Mouse (Mus musculus) ovary, postnatal 10 days (tissue): Measurements from ENCODE around the gene Tns2.
"Not testable (repeated sequence)": the region's sequence is repeated elsewhere in the genome, so short reads cannot be mapped to it uniquely, and the experiment has no call there.

Experiments
- DNase-seq: peaks from one replicate; pipeline ENCODE4 v3.0.0; 2022; ENCODE audit warnings: low spot score

Tns2 gene

DNA sequence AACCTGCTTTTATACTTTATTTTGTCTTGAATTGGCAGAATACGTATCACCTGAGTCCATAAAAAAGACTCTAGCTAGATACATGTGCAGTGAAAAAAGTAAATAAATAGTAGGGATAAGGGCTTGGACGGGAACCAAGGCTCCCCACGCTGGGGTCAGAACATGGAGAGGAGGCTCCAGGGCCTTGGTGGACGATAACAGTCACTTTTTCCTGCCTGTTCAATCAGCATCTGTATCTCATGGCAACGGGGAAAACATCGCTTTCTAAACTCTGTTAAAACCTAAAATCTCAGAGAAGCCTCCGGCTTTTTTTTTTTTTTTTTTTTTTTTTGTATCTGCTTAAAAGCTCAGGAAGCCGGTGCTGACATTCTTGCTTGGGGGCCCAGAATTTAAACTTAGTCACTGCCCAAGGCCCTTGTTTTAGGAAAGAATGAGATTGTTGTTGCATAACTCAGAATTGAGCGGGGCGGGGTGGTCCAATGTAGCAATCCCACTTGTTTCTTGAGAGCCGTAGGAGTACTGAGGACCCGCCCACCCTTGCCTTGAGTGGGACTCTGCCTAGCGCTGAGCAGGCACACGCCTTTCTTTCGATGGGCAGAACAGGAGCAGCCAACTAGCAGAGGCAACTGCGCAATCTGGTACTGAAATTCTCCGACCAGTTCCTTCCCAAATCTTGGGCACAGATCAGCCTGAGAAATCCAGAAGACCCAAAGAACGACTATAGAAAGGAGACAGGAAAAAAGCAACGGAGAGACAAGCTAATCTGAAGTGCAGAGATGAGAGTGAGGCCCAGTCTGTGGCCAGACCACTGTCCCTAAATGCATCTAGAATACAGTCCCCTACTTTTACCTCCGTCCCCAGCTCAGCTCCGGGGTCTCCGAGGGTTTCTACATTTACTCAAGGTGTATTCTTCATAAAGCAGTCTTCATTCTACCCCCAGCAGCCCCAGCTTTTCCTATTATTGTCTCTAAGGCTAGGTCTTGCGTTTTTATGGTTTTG, 43.0 kb downstream of the Tns2 start:
- DNase-seq, result no peak

DNA sequence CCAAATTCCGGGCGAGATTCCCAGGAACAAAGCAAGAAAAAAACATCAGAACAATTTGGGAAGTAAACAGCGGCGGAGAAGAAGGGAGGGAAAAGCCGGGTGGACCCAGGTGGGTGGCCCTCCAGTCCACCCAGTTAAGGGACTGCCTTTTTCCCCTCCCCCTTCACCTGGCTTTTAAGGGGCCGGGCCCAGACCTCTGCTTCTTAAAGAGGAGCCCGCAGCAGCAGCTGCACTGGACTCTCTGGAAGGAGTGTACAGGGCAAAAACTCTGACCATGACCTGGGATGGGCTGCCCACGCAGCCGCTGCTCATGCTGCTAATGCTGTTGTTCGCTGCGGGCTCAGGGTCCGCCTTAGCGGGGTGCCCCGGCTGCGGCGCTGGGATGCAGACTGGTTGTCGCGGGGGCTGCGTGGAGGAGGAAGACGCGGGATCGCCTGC, 44.1 kb downstream of the Tns2 start, which contains the start of gene Igfbp6:
Igfbp6 (plus strand) TSS at position 89 of the 438 bp plus-strand sequence.
- no peak for DNase-seq

DNA sequence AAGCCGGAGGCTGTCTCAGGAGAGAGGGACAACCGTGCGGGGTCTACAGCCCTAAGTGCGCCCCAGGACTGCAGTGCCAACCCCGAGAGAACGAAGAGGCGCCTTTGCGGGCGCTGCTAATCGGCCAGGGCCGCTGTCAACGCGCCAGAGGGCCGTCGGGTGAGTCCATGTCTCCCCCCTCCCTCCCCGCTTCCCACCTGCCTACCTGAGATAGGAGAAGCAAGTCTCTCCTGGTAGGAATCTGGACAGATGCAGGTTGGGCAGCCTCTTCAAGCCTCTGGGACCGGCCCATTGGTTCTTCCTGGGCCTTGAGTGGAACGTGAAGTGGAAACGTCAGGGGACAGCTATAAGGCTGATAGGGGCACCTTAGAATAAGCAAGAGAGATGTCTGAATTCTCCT, 44.5 kb downstream of the Tns2 start:
- no peak for DNase-seq

DNA sequence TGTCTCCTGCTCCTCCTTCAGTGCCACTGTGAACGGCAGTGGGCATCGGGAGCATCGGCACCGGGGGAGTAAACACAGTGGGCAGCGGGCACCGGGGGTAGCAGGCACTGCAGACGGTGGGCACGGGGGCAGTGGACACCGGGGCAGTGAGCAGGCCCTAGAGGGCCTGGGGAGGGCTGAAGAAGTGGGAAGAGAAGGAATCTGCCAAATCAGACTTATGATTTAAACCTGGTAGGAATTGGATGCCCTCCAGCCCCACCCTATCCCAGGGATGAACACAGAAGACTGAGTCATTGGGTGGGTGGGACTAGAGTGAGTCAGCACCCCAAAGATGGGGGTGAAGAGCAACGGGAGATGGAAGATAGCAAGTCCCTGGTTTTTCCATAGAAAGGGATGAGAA, 45.1 kb downstream of the Tns2 start:
- DNase-seq, result no peak

DNA sequence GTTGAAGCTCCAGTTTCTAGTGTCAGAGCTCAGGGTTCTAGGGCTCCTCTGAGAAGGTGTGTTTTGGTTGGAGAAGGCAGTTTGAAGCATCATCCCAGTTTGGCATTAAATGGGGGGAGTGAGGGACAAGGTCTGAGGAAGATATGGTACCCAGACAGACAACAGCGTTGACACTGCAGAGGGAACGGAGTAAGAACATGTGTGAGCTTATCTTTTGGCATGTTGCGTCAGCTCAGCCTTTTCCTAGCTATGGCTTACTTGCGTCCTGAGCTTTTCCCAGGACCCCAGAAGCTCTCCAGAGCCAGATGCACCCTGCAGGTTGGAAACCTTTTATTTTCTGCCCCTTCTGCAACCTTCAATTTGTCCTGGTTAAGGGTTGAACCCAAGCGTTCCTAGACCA, 45.9 kb downstream of the Tns2 start:
- no peak for DNase-seq

DNA sequence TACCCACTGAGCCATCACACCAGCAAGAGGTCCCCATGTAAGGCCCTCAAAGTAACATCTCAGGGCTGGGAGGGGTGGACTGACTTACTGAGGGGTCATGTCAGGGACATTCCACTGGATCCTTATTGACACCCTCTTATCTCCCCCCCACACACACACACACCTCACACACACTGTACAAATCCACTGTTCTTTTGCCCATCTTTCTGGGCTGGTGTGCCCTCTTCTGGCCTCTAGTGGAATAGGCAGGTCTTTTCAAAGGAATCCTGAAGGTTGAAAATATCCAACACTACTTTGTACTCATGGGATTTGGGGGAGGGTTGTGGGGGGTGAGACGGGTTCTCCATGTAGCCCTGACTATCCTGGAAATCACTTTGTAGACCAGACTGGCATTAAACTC, 46.7 kb downstream of the Tns2 start:
- no peak for DNase-seq

DNA sequence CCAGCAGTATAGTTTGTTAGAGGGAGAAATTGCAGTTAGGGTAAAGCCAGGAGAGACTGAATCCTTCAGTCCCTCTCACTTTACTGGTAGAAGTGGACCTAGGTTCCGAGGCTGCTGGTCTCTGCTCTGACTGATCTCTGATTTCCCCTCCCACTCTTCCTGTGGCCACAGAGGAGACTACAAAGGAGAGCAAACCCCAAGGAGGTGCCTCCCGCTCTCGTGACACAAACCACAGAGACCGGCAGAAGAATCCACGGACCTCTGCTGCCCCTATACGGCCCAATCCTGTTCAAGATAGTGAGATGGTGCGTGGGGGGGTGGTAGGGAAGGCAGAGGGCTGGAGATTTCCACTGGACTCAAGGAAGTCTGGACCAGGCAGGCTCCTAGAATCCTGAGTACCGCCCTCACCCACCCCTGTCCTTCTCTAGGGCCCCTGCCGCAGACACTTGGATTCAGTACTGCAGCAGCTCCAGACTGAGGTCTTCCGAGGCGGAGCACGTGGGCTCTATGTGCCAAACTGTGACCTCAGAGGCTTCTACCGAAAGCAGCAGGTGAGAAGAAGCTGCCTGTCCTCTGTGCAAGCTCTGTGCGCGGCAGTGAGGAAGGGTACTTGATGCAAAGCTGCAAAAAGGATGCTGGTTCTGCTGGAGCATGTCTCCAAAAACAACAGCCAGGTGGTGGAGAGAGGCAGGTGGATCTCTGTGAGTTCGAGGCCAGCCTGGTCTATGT, 47.6 kb downstream of the Tns2 start:
- no peak for DNase-seq

DNA sequence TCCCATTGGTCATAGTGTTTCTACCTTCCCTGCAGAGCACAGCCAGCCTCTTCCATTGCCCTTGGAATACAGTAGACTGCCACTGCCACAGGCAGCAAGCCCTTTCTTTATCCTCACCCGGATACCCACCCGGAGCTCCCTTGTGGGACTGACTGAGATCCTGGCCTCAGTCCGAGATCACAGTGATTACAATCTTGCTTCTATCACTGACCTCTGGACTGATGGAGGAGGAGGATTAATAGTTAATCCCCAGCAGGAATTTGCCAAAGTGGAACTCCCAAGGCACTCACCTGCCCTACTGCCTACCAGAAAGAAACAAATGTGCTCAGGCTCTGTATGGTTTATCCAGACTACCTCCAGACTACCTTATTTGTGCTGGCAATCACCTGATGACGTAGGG, 49.3 kb downstream of the Tns2 start:
- no peak for DNase-seq

DNA sequence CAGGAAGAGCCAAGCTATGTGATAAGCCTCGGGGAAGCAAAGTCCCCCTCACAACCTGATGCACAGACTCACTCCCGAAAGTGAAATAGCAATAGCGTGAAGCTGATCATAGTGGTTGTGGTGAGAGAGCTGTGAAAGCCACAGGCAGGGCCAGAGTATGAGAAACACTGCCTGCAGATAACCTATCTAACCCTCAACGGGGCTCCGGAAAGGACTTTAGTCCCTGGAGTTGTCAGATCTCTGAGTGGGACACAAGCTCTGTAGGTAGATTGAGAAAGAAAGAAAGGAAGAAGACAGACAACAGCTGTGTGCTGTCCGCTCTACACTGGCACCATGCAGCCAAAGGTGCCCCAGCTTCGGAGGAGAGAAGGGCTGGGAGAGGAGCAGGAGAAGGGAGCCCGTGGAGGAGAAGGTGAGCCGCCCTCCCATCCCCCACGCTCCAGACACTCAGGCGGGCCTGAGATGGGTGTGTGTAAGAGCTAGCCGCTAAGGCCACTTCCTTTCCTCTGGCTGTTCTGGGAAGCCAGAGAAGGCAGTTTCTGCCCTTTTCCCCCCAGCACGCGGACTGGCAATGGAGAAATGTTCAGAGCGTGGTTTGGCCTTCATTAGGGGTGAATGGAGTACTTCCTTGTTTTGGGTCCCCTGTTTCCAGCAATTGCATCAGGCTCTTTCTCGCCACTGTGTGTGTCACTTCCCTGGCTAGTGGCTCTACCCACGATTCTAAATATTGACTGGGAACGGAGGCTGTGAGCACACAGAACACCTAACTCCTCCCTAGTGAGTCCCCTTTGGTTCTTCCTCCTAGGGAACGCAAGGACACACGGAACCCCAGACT, 50.3 kb downstream of the Tns2 start, which contains the start of gene Soat2:
Soat2 (plus strand) TSS at position 226 of the 835 bp plus-strand sequence.
- no peak for DNase-seq

DNA sequence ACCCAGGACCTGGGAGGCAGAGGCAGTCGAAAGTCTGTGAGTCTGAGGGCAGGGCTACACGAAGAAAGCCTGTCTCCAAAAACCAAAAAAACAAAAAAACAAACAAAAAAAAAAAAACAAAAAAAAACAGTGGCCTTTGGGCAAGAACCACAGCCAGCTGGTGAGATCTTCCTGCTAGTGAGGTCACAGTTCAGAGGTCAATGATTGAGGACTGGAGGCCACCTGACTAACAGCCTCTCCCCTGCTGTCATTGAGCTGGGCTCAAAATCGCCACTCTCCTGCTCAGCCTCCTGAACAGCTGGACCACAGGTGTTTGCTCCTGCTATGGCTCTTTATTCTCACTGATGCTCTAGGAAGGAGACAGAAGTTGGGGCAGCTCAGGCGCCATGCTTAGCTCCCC, 52.4 kb downstream of the Tns2 start:
- DNase-seq, result no peak

DNA sequence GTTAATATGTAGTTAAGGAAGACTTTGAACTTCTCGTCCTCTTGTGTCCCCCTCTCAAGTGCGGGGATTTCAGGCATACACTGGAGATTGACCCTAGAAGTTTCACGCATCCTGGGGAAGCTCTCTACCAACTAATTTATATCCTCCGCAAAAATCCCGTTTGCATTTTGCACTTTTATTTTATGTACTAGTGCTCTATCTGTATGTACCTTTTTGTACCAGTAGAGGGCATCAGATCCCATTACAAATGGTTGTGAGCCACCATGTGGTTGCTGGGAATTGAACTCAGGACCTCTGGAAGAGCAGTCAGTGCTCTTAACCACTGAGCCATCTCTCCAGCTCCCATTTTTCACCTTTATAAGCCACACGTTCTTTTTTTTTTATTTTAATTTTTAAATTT, 54.8 kb downstream of the Tns2 start:
- not testable (repeated sequence) for DNase-seq

DNA sequence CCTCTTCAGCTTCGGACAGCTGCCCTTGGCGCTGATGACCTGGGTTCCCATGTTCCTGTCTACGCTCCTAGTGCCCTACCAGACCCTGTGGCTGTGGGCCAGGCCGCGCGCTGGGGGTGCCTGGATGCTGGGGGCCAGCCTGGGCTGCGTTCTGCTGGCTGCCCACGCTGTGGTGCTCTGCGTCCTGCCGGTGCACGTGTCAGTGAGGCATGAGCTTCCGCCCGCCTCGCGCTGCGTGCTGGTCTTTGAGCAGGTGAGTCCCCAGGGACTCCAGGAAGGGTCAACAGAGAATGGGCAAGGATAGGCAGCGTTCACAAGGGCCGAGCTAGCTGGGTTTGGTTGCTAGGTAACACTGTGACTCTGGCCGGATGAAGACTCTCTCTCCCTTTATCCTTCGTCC, 56.6 kb downstream of the Tns2 start:
- no peak for DNase-seq

DNA sequence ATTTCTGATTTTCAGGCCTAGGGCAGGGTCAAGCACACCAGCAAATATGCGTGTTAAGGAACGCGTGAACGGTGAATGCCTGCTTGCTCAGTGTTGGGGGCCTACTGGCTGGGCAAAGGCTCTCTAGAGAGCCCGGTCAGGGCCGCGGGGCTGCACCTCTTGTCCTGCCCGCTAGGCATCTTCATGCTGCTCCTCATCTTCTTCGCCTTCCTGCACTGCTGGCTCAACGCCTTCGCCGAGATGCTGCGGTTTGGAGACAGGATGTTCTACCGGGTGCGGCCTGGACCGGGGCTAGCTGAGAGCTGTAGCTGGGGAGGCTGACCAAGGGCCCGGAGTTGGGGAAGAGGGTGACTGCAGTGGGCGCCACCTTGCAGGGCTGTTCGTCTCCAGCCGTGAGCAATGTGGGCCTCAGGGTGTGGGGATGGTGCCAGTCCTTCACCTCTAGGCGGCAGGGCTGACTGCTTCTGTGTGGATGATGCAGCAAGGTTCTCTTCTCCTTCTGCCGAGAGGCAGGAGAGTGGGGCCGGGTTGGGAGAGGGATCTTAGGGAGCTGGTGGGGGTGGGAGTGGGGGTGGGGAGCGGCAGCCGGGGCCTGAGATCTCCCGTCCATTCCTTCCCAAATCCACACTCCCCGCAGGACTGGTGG, 60.3 kb downstream of the Tns2 start:
- no peak for DNase-seq

DNA sequence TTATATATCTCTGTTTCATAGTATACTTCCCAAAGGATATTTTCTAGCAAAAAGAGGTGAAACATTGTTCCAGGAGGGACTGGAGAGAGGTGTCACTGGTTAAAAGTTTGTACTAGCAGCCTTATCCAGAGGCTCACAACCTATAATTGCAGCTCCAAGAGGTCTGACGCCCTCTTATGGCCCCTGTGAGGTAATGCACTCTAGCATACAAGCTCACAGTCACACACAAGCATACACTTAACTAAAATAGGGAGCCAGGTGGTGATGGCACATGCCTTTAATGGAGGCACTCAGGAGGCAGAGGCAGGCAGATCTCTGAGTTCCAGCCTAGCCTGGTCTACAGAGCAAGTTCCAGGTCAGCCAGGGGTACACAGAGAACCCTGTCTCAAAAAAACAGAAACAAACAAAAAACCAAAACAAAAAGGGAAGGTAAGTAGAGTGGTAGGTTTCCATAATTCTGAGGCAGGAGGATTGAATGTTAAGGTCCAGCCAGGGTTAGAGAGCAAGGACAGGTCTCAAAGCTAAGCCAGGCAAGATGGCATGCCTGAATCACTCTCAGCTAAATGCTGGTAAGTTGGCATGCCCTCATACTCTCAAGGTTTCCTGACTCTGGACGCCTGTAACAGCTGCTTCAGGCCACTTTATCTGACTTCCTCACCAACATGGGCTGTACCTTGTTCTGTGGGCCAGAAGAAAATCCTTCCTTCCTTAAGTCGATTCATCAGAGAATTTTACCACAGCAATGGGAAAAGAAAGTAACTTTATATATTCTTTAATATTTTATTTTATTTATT, 63.9 kb downstream of the Tns2 start:
- DNase-seq, result no peak

DNA sequence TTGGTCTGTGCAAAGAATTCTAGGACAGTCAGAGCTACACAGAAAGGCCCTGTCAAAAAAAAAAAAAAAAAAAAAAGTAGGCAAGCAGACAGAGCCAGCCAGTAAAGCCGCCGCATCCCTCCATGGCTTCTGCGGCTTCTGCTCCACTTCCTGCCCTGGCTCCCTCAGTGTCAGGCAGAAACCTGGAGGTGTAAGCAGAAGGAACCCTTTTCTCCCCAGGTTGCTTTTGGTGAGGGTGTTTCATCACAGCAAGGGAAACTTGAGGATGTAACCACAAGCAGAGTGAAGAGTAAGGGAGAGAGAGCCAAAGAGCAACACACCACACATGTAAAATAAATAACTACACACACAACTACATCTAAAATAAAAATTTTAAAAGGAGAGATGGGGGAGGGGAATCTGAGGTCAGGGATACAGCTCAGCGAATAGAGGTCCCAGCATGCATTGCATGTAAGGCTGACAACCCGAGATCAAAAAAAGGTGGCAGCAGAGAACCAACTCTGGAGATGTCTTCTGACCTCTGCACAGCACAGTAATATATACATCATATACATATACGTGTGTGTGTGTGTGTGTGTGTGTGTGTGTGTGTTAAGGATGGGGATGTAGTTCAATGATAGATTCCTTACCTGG, 65.4 kb downstream of the Tns2 start:
- no peak for DNase-seq
